Mouse (Mus musculus) olfactory bulb, adult 2 months (tissue): ENCODE data around the gene Vmn1r220. TPM values are rescaled to one million over a fixed set of nuclear protein-coding genes. Genes with fewer than 3 reads are reported as not detected.
"Not testable (repeated sequence)": the region's sequence is repeated elsewhere in the genome, so short reads cannot be mapped to it uniquely, and the experiment has no call there.

ENCODE experiments used
- H3K27ac ChIP-seq: fragments of 200-500 bp; 2 replicates; pipeline ENCODE4 v1.5.1; 2012; ENCODE audit warnings: low read depth, low read length; ENCODE audit not compliant: insufficient read depth
- H3K4me1 ChIP-seq: fragments of 200-500 bp; 2 replicates; pipeline ENCODE4 v1.6.1; 2012; ENCODE audit warnings: low read length; ENCODE audit not compliant: control insufficient read depth, insufficient read depth
- H3K4me3 ChIP-seq: fragments of 200-500 bp; 2 replicates; pipeline ENCODE4 v1.5.1; 2012; ENCODE audit warnings: mild to moderate bottlenecking, low read depth, low read length, moderate library complexity; ENCODE audit not compliant: insufficient read depth
- CTCF ChIP-seq: fragments of 200-500 bp; IDR thresholded peaks from 2 replicates; pipeline ENCODE4 v1.5.1; 2012; ENCODE audit warnings: low read depth, mild to moderate bottlenecking, low read length, moderate library complexity; ENCODE audit not compliant: insufficient read depth
- POLR2A ChIP-seq: fragments of 200-500 bp; IDR thresholded peaks from 2 replicates; pipeline ENCODE4 v1.6.1; 2012; ENCODE audit warnings: mild to moderate bottlenecking, low read depth, low read length, moderate library complexity; ENCODE audit not compliant: insufficient read depth
- WGBS: fragments of 180-500 bp; shearing (Covaris S2); methylation state at CpG from one replicate; pipeline ENCODE4 v1.1.7; 2018; 5-methylcytosine and 5-hydroxymethylcytosine counted together
- polyA plus RNA-seq: library from polyadenylated mRNA; stranded (reverse); fragments of >200 nt; gene quantifications from 2 replicates; pipeline ENCODE4 v1.2.4, GENCODE M21; 2012; ENCODE audit warnings: low replicate concordance; ENCODE audit not compliant: missing spikeins, insufficient read depth, insufficient read length

Vmn1r220 gene
- not detected in 2 replicates for polyA plus RNA-seq

DNA sequence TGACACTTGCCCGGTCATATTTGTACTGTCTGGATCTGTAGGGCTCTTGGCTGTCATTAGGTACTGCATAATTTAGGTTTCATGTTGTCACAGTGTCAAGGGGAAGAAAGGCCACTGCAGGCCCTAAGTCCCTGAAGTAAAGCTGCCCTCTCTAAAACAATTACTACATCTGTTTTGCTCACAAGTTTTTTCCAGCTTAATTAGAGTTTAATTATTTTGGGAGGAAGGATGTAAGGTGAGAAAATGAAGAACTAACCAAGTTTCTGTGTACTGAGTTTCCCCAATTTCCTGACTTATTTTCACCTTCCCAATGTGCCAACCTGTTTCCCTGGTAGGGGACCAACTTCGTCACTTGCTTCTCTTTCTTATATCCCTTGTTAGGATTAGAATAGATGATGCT is at the start of gene Vmn1r220:
Gene Vmn1r220, minus strand, starts transcription at position 101 of the 400 bp plus-strand sequence.
- no peaks in the 10 kb centered on the region for H3K4me1 ChIP-seq
- no peak within 1 kb of the TSS for H3K27ac ChIP-seq
- WGBS, result 81% methylated on average over 2 of the region's 2 CpGs
- no peak within 1 kb of the TSS for H3K4me3 ChIP-seq
- TF ChIP-seq POLR2A (no peak), CTCF (no peak)

DNA sequence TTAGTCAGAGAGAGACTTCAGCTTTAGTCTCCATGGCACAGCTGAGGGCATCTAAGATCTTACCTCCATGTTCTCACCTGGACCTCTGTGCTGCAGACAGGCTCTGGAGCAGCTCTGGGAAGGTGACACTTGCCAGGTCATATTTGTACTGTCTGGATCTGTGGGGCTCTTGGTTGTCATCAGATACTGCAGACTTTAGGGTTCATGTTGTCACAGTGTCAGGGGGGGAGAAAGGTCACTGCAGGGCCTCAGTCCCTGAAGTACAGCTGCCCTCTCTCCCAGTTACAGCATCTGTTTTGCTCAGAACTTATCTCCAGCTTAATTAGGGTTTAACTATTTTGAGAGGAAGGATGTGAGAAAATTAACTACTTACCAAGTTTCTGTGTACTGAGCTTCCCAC is 48.1 kb upstream of the Vmn1r220 start, which contains the start of gene Vmn1r222:
Gene Vmn1r222, minus strand, starts transcription at position 101 of the 400 bp plus-strand sequence.
- H3K27ac ChIP-seq, H3K4me3 ChIP-seq, H3K4me1 ChIP-seq: not testable (repeated sequence)

DNA sequence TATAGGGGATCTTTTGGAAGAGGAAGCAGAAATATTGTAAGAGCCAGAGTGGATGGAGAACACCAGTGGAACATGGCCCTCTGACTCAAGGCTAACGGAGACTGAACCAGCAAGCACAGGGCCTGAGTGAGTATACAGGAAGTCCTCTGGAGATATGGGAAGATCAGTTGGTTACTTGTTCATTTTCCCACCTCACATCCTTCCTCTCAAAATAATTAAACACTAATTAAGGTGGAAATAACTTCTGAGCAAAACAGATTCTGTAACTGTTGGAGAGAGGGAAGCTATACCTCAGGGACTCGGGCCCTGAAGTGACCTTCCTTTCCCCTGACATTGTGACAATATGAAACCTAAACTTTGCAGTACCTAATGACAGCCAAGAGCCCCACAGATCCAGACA is 26.1 kb upstream of the Vmn1r220 start, which contains the start of gene Vmn1r221:
Gene Vmn1r221, plus strand, starts transcription at position 301 of the 400 bp plus-strand sequence.
- WGBS, result 92% methylated on average over 2 of the region's 2 CpGs
- not testable (repeated sequence) for H3K27ac ChIP-seq

DNA sequence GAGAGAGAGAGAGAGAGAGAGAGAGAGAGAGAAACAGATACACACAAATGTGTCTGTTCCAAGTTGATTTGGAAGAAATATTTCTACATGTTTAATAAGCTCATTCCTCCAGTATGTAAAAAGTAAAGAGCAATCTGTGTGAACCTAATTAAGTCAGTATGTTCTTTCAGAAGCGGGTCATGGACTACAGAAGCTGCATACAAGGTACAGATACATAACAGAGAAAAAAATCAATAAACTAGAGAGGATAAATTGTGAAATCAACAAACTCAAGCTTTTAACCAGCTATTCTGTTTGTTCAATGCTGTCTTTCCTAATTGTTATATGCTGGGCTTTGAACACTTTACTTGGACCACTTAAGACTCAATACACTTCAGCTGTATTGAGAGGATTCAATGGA is 16.1 kb upstream of the Vmn1r220 start:
- not testable (repeated sequence) for H3K4me1 ChIP-seq, H3K4me3 ChIP-seq, H3K27ac ChIP-seq
- 75% methylated on average over 1 of the region's 1 CpGs for WGBS

More for the DNA sequence above, 26.1 kb upstream of the Vmn1r220 start, which contains the start of gene Vmn1r221:
- not testable (repeated sequence) for H3K4me3 ChIP-seq, H3K4me1 ChIP-seq

DNA sequence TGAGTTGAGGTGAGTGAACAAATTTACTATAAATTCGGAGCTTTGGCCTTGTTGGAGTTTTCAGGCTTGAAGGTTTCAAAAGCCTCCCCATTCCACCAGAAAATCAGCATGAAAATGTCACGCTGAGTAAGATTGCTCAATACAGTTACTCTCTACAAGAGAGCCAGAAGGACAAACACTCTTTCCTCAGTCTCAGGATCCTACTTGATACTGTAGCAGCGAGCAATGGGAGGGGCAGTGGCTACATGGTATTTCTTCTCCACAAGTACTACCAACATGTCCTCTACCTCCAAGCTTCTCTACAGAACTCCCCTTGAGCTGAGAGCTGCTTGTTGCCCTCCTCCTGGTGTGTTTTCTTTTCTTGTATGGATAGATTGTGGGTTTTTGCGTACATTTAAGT is 21.3 kb downstream of the Vmn1r220 start:
- H3K27ac ChIP-seq, H3K4me1 ChIP-seq, H3K4me3 ChIP-seq: not testable (repeated sequence)
- 83% methylated on average over 4 of the region's 4 CpGs for WGBS

DNA sequence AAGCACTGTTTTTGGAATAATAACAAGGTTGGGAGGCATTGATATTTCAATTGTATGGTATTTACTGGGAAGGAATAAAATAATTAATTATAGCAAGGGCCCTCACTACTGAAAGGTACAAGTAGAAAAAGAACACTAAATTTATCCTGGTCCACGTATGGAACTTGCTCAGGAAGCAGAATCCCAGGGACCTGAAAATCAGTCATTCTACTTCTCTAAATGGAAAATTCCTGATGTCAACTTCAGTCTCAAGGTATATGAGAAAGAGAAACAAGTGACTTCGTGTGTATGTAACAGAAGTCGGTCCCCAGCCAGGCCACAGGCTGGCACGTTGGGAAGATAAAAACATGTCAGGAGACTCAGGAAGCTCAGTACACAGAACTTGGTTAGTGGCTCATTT is 28.8 kb downstream of the Vmn1r220 start, which contains the start of gene Vmn1r219:
Gene Vmn1r219, plus strand, starts transcription at position 301 of the 400 bp plus-strand sequence.
- TF ChIP-seq POLR2A (no peak), CTCF (no peak)
- Histone ChIP-seq H3K4me1 (no peaks in the 10 kb centered on the region), H3K4me3 (no peak within 1 kb of the TSS), H3K27ac (no peak within 1 kb of the TSS)
- 81% methylated on average over 4 of the region's 4 CpGs for WGBS

DNA sequence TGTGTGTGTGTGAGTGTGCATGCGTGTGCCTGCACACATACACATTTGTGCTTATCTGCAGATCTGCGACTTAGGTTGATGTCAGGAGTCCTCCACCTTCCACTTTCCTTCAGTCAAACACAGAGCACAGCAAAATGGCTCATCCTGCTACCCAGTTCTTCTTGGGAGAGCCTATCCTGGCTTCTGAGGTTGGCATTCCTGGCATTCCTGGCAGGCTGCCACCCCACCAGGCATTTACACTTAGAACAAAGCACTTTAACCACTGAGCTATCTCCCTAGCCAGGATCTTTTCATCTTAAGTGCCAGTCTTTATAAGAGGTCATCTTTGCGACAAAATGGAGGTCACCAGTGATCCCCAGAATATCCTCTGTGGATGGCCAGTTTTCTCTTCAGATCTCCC is 29.9 kb downstream of the Vmn1r220 start:
- H3K4me1 ChIP-seq, result no peaks in the 10 kb centered on the region
- H3K4me3 ChIP-seq, result no peak overlapping the region
- WGBS, result 68% methylated on average over 3 of the region's 3 CpGs
- no peak overlapping the region for H3K27ac ChIP-seq
- TF ChIP-seq POLR2A, result no peak
- no peak for TF ChIP-seq CTCF

DNA sequence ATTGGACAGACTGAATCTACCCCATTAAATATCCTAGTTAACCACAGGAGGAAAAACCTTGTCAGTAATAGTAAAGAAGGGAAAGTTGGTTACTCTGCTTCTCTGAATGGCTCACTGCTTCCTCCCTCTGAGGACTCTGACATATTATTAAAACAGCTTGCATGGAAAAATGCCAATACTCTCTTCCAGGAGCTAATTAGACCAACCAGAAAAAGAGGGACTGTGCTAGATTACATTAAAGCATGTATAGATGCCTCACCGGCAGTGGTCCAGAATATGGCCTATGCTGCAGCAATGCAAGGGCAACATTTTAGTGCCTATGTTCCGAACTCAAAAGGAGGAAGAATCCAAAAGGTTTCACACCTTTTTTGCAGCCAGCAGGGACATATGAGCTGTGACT is 48.9 kb downstream of the Vmn1r220 start:
- Histone ChIP-seq H3K4me3 (no peak overlapping the region), H3K27ac (no peak overlapping the region), H3K4me1 (no peaks in the 10 kb centered on the region)
- 49% methylated on average over 2 of the region's 2 CpGs for WGBS
- TF ChIP-seq POLR2A (no peak), CTCF (no peak)

DNA sequence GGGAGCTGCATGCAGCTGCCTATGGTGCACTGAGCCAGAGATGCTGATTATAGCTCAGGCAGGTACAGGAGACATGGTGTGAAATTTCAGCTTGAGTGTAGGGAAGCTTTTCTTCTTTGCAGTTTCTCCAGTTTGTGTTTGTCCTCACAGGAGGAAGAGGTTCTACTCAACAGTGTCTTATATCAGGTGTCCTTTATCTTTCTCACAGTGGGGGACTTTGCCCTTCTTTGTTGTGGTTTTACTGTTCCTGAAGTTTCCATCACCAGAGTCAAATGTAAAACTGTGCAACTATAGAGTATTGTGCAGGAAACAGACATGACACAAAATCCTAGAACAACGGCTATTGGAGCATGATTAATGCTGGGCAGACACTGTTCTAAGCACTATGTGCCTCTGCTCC is 54.3 kb downstream of the Vmn1r220 start:
- TF ChIP-seq CTCF (no peak), POLR2A (no peak)
- 54% methylated on average over 1 of the region's 1 CpGs for WGBS
- Histone ChIP-seq H3K4me1 (no peaks in the 10 kb centered on the region), H3K27ac (no peak overlapping the region), H3K4me3 (no peak overlapping the region)

DNA sequence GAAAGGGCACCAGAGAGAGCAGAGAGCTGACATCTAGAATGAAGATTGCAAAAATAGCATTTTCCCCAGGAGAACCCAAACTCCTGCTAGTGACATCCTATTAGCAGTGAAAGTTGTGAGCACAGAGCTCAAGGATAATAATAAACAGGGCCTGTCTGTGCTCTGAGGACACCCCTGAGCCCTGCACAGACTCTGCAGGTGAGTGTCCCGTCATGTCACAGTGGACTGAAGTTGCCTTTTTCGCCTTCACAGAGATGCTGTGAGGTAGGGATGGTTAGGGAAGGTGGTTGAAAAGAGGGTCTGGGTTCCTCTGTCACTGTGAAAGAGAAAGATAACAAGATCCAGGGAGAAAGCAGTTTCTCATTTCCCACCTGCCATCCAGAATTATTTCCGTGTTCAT is 54.7 kb downstream of the Vmn1r220 start, which contains the start of gene Vmn1r218:
Gene Vmn1r218, plus strand, starts transcription at position 57 of the 400 bp plus-strand sequence.
- Histone ChIP-seq H3K4me3 (no peak within 1 kb of the TSS), H3K27ac (no peak within 1 kb of the TSS), H3K4me1 (no peaks in the 10 kb centered on the region)
- TF ChIP-seq POLR2A (no peak), CTCF (no peak)
- 63% methylated on average over 3 of the region's 3 CpGs for WGBS

Other genes starting within 250 kb of the Vmn1r220 start
- gene Vmn1r213, start 180.3 kb downstream of the Vmn1r220 start, polyA plus RNA-seq, result not detected in 2 replicates
- gene Vmn1r214, start 157.6 kb downstream of the Vmn1r220 start, polyA plus RNA-seq, result not detected in 2 replicates
- not detected in 2 replicates for gene Vmn1r215, start 120.0 kb downstream of the Vmn1r220 start, polyA plus RNA-seq
- not detected in 2 replicates for gene Vmn1r217, start 69.7 kb downstream of the Vmn1r220 start, polyA plus RNA-seq
- not detected in 2 replicates for gene Vmn1r218, start 54.8 kb downstream of the Vmn1r220 start, polyA plus RNA-seq
- not detected in 2 replicates for gene Vmn1r219, start 28.7 kb downstream of the Vmn1r220 start, polyA plus RNA-seq
- not detected in 2 replicates for gene Vmn1r221, start 26.2 kb upstream of the Vmn1r220 start, polyA plus RNA-seq
- not detected in 2 replicates for gene Vmn1r222, start 48.0 kb upstream of the Vmn1r220 start, polyA plus RNA-seq
- not detected in 2 replicates for gene Vmn1r223, start 59.2 kb upstream of the Vmn1r220 start, polyA plus RNA-seq
- gene Zfp322a, start 181.2 kb upstream of the Vmn1r220 start, polyA plus RNA-seq, result not detected in 2 replicates
- not detected in 2 replicates for gene Abt1, start 235.9 kb upstream of the Vmn1r220 start, polyA plus RNA-seq